Mouse (Mus musculus) frontal cortex, adult 2 months (tissue): ENCODE measurements around the gene Olfr1288. TPM values are rescaled to one million over a fixed set of nuclear protein-coding genes. Genes with fewer than 3 reads are reported as not detected.

Source experiments
- DNase-seq, 2 experiments: peaks; one replicate each; pipeline ENCODE4 v3.0.0; 2022; ENCODE audit warnings: low spot score in 1 of 2; ENCODE audit errors: extremely low spot score in 1 of 2
- polyA plus RNA-seq: library from polyadenylated mRNA; depleted of rRNA; stranded (reverse); fragments of >200 nt; gene quantifications from 2 replicates; pipeline ENCODE4 v1.2.3, GENCODE M21; 2012; rRNA removed

Olfr1288 gene
- polyA plus RNA-seq: not detected in 2 replicates

DNA sequence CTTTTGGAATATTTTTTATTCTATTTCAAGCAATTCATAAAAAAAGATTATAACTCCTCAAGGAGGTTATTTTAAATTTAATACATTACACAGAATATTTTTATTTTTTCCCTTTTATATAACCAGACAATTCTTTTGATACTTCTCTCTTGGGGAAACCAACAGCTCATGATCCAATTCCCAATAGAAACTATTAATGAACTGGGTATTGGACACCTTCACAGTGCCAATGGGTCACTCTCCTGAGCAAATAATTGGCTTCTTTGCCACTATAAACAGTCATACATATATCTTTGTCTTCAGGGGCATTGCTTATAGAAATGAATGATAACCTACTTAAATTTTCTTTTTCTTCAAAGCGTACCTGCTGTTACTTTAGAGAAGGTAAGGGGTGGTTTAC is at the start of gene Olfr1288:
TSS of gene Olfr1288 (plus strand) at position 301 of the 400 bp plus-strand sequence.
- no peak for DNase-seq

DNA sequence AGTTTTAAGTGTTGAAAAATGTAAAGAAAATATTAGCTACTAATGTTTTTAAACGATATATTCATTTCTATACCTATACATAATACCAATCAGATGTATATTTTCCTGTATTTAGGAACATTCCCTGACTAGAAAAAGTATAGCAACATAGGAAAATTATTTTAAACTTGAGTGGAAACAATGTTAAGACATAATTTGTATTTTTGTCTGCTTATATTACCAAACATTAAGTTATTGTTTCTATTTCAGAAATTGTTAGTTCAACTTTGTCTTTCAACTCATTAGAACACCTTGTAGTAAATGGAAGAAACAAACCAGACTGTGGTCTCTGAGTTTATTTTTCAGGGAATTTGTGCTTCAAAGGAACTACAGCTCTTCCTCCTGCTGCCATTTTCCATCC is 25.1 kb upstream of the Olfr1288 start, which contains the start of gene Olfr1287:
TSS of gene Olfr1287 (plus strand) at position 301 of the 400 bp plus-strand sequence.
- DNase-seq: no peak

DNA sequence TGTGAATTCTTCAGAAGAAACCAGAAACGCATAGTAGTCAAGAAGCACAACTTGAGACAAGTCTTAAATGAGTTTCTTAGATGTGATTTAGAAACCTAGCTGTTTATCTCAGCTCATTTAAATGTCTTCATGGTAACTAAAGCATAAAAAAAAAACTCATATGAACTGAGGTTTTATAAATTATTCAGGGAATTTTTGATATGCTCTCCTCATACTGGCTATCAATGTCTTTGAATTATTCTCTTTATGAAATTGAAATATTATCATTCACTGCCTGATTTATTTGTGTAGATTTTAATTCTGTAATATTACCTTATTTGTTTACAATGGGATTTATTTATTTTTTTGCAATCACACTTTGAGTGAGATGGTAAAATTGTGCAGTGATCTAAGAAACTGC is 6.6 kb downstream of the Olfr1288 start, which contains the start of gene Olfr1289:
TSS of gene Olfr1289 (plus strand) at position 301 of the 400 bp plus-strand sequence.
- no peak for DNase-seq

DNA sequence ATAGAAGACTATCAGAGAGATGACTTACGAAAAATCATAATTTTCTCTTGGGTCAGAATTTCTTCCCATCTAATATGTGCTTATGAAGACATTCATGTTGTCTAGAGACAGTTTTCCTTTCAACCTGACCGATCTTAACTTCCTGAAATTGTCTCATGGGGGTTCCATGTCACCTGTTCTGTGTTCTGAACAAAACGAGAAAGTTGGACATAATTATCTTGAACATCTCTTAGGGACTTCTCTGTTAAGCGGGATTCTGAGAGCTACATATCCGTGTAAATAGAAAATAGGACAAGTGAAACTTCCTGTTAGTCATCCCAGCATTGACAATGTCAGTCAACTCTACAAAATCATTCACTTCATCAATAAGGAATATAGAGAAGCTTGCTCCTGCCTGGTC is 19.8 kb downstream of the Olfr1288 start, which contains the start of gene Olfr1290:
TSS of gene Olfr1290 (minus strand) at position 101 of the 400 bp plus-strand sequence.
- DNase-seq: no peak

DNA sequence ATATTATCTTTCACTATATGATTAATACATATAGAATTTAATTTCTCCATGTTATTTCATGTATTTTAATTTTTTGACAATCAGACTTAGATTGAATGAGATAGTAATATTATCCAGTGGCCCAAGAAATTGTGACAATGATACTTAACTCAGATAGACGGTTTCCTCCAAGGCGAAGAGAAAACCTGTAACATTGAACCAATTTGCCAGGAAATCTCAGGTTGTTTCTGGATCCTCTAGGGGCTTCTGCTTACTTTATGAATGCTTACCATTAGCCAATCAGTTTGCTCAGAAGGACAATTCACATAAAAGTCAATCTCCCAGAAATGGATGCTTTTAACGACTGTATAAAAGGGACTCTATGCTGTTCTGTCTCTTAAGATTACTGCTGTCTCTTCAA is 23.0 kb downstream of the Olfr1288 start, which contains the start of gene Olfr1291-ps1:
TSS of gene Olfr1291-ps1 (plus strand) at position 301 of the 400 bp plus-strand sequence.
- no peak for DNase-seq

DNA sequence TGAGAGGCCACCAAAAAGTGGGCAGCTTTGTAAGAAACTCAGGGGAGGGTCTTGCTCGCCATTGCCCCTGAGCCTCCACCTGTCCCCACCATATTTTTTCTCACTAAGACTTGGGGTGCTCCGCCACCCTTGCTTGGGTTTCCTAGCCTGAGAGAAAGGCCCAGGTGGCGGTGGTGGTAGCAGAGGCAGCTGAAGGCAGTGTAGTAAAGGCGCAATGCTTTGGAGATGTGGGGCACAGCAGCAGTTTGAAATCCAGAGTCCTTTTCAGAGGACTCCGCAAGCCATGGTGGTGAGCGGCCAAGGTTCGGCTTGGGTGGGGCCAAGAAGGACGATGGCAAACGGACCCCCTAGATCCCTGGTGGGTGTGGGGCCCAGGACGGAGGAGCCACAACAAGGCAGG is 43.5 kb downstream of the Olfr1288 start:
- no peak for DNase-seq

DNA sequence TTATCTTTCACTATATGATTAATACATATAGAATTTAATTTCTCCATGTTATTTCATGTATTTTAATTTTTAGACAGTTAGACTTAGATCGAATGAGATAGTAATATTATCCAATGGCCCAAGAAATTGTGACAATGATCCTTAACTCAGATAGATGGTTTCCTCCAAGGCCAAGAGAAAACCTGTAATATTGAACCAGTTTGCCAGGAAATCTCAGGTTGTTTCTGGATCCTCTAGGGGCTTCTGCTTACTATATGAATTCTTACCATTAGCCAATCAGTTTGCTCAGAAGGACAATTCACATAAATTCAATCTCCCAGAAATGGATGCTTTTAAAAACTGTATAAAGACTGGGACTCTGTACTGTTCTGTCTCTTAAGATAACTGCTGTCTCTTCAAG is 51.0 kb downstream of the Olfr1288 start, which contains the start of gene Olfr1293-ps:
TSS of gene Olfr1293-ps (plus strand) at position 301 of the 400 bp plus-strand sequence.
- no peak for DNase-seq

Other genes starting within 250 kb of the Olfr1288 start
- gene 4930430A15Rik, start 244.5 kb upstream of the Olfr1288 start, polyA plus RNA-seq: not detected in 2 replicates
- gene Olfr1275, start 238.8 kb upstream of the Olfr1288 start, polyA plus RNA-seq: not detected in 2 replicates
- gene Olfr1276, start 219.6 kb upstream of the Olfr1288 start, polyA plus RNA-seq: not detected in 2 replicates
- not detected in 2 replicates for gene Olfr1277, start 200.0 kb upstream of the Olfr1288 start, polyA plus RNA-seq
- gene Olfr1278, start 184.0 kb upstream of the Olfr1288 start, polyA plus RNA-seq: not detected in 2 replicates
- not detected in 2 replicates for gene Olfr1279, start 173.5 kb upstream of the Olfr1288 start, polyA plus RNA-seq
- gene Olfr1280, start 160.1 kb upstream of the Olfr1288 start, polyA plus RNA-seq: not detected in 2 replicates
- gene Olfr1281, start 147.6 kb upstream of the Olfr1288 start, polyA plus RNA-seq: not detected in 2 replicates
- not detected in 2 replicates for gene Olfr1282, start 138.0 kb upstream of the Olfr1288 start, polyA plus RNA-seq
- gene Olfr1283, start 107.3 kb upstream of the Olfr1288 start, polyA plus RNA-seq: not detected in 2 replicates
- not detected in 2 replicates for gene Olfr1284, start 98.6 kb upstream of the Olfr1288 start, polyA plus RNA-seq
- gene Olfr1286, start 51.0 kb upstream of the Olfr1288 start, polyA plus RNA-seq: not detected in 2 replicates
- gene Olfr1287, start 25.0 kb upstream of the Olfr1288 start, polyA plus RNA-seq: not detected in 2 replicates
- not detected in 2 replicates for gene Olfr1289, start 6.7 kb downstream of the Olfr1288 start, polyA plus RNA-seq
- gene Olfr1290, start 19.7 kb downstream of the Olfr1288 start, polyA plus RNA-seq: 0.15 TPM in 1 of 2 replicates, not detected in the other
- gene Olfr1291-ps1, start 23.1 kb downstream of the Olfr1288 start, polyA plus RNA-seq: not detected in 2 replicates
- not detected in 2 replicates for gene Olfr1293-ps, start 51.1 kb downstream of the Olfr1288 start, polyA plus RNA-seq
- gene Olfr1294, start 66.2 kb downstream of the Olfr1288 start, polyA plus RNA-seq: 0.04 TPM in 1 of 2 replicates, not detected in the other
- 0.17 TPM in 1 of 2 replicates, not detected in the other for gene Olfr1295, start 95.6 kb downstream of the Olfr1288 start, polyA plus RNA-seq
- 0.04 TPM in 1 of 2 replicates, not detected in the other for gene Olfr1297, start 152.4 kb downstream of the Olfr1288 start, polyA plus RNA-seq
- gene Olfr1298, start 175.1 kb downstream of the Olfr1288 start, polyA plus RNA-seq: not detected in 2 replicates
- gene Olfr1299, start 187.3 kb downstream of the Olfr1288 start, polyA plus RNA-seq: not detected in 2 replicates